Mouse (Mus musculus) heart, embryonic 12.5 days (tissue): ENCODE data around the gene Pcsk5. TPM values are rescaled to one million over a fixed set of nuclear protein-coding genes. Genes with fewer than 3 reads are reported as not detected.

Source experiments
- ATAC-seq: fragments of 200-750 bp; cut with Nextera tagmentation; 2 replicates; pipeline ENCODE4 v1.8.0; 2017; ENCODE audit warnings: moderate TSS enrichment, moderate library complexity; ENCODE audit not compliant: insufficient number of reproducible peaks, low FRiP score
- H3K27ac ChIP-seq: fragments of 300-500 bp; sonication (generic); 2 replicates; pipeline ENCODE4 v1.5.1; 2016; ENCODE audit warnings: mild to moderate bottlenecking, moderate library complexity; ENCODE audit not compliant: poor library complexity, severe bottlenecking
- H3K27me3 ChIP-seq: fragments of 300-500 bp; sonication (generic); replicated peaks from 2 replicates; pipeline ENCODE4 v1.6.1; 2016; ENCODE audit warnings: mild to moderate bottlenecking, moderate library complexity
- H3K36me3 ChIP-seq: fragments of 300-500 bp; sonication (generic); 2 replicates; pipeline ENCODE4 v1.6.1; 2016; ENCODE audit warnings: mild to moderate bottlenecking, moderate library complexity
- H3K4me1 ChIP-seq: fragments of 300-500 bp; sonication (generic); replicated peaks from 2 replicates; pipeline ENCODE4 v1.6.1; 2016; ENCODE audit warnings: mild to moderate bottlenecking
- H3K4me2 ChIP-seq: fragments of 300-500 bp; sonication (generic); 2 replicates; pipeline ENCODE4 v1.6.1; 2016; ENCODE audit warnings: mild to moderate bottlenecking, moderate library complexity
- H3K4me3 ChIP-seq: fragments of 300-500 bp; sonication (generic); 2 replicates; pipeline ENCODE4 v1.5.1; 2016; ENCODE audit warnings: mild to moderate bottlenecking
- H3K9ac ChIP-seq: fragments of 300-500 bp; sonication (generic); 2 replicates; pipeline ENCODE4 v1.6.1; 2016; ENCODE audit warnings: mild to moderate bottlenecking, moderate library complexity
- H3K9me3 ChIP-seq: fragments of 300-500 bp; sonication (generic); replicated peaks from 2 replicates; pipeline ENCODE4 v1.6.1; 2016; ENCODE audit warnings: mild to moderate bottlenecking, moderate library complexity
- WGBS: fragments of 180-500 bp; shearing (Covaris S2); methylation state at CpG from one replicate; pipeline ENCODE4 v1.1.7; 2016; 5-methylcytosine and 5-hydroxymethylcytosine counted together
- polyA plus RNA-seq: library from polyadenylated mRNA; unstranded; fragments of >200 nt; fragmentation: Nextera tagmentation; extraction: Ambion mirVana; gene quantifications from 2 replicates; pipeline ENCODE4 v1.2.1, GENCODE M21; 2016

Gene Pcsk5
- polyA plus RNA-seq, 1 experiment from 2014 or later, result 24.6 TPM

GRCm38 (mm10) chr19:17412915-17413459 lies 424.4 kb downstream of the Pcsk5 start:
- Histone ChIP-seq H3K4me1 (no peaks in the 10 kb centered on the region), H3K27ac (no peak overlapping the region), H3K4me3 (no peak overlapping the region), H3K9me3 (no peaks in the 10 kb centered on the region), H3K27me3 (no peaks in the 10 kb centered on the region), H3K9ac (no peak overlapping the region), H3K4me2 (no peak overlapping the region), H3K36me3 (no peaks in the 10 kb centered on the region)
- whole genome bisulfite sequencing, result 54% methylated on average over 4 of the region's 4 CpGs
- no peak for ATAC-seq

GRCm38 (mm10) chr19:17410465-17411065 lies 426.9 kb downstream of the Pcsk5 start:
- no peak for ATAC-seq
- Histone ChIP-seq H3K9ac (no peak overlapping the region), H3K27me3 (no peaks in the 10 kb centered on the region), H3K4me2 (no peak overlapping the region), H3K36me3 (no peaks in the 10 kb centered on the region), H3K27ac (no peak overlapping the region), H3K4me1 (no peaks in the 10 kb centered on the region), H3K9me3 (peaks cover 9% of the 10 kb centered on the region), H3K4me3 (no peak overlapping the region)
- WGBS, result 74% methylated on average over 5 of the region's 5 CpGs

GRCm38 (mm10) chr19:17409351-17409750 lies 428.1 kb downstream of the Pcsk5 start:
- 54% methylated on average over 3 of the region's 3 CpGs for WGBS
- Histone ChIP-seq H3K4me1 (no peaks in the 10 kb centered on the region), H3K9me3 (peaks cover 9% of the 10 kb centered on the region), H3K9ac (no peak overlapping the region), H3K4me2 (no peak overlapping the region), H3K36me3 (no peaks in the 10 kb centered on the region), H3K27me3 (no peaks in the 10 kb centered on the region), H3K4me3 (no peak overlapping the region), H3K27ac (no peak overlapping the region)
- no peak for ATAC-seq

GRCm38 (mm10) chr19:17408591-17408990 lies 428.8 kb downstream of the Pcsk5 start:
- Histone ChIP-seq H3K27ac (no peak overlapping the region), H3K9me3 (peaks cover 13% of the 10 kb centered on the region), H3K4me3 (no peak overlapping the region), H3K4me2 (no peak overlapping the region), H3K27me3 (no peaks in the 10 kb centered on the region), H3K4me1 (no peaks in the 10 kb centered on the region), H3K9ac (no peak overlapping the region), H3K36me3 (no peaks in the 10 kb centered on the region)
- no peak for ATAC-seq

GRCm38 (mm10) chr19:17406823-17407222 lies 430.6 kb downstream of the Pcsk5 start:
- ATAC-seq, result peak; percentile 85

GRCm38 (mm10) chr19:17403175-17403574 lies 434.3 kb downstream of the Pcsk5 start:
- peaks cover 13% of the 10 kb centered on the region for H3K9me3 ChIP-seq
- no peak overlapping the region for H3K27ac ChIP-seq
- no peak overlapping the region for H3K4me2 ChIP-seq
- ATAC-seq, result no peak
- no peaks in the 10 kb centered on the region for H3K27me3 ChIP-seq
- H3K9ac ChIP-seq, result no peak overlapping the region
- no peak overlapping the region for H3K4me3 ChIP-seq
- 82% methylated on average over 4 of the region's 4 CpGs for WGBS
- H3K4me1 ChIP-seq, result no peaks in the 10 kb centered on the region
- H3K36me3 ChIP-seq, result peaks cover 30% of the 10 kb centered on the region

More at GRCm38 (mm10) chr19:17406823-17407222, 430.6 kb downstream of the Pcsk5 start:
- Histone ChIP-seq H3K9ac (no peak overlapping the region), H3K4me3 (no peak overlapping the region), H3K4me2 (no peak overlapping the region), H3K27ac (no peak overlapping the region), H3K4me1 (no peaks in the 10 kb centered on the region), H3K27me3 (no peaks in the 10 kb centered on the region), H3K36me3 (peaks cover under 1% of the 10 kb centered on the region; the same call in 1 of the 2 replicates), H3K9me3 (peaks cover 13% of the 10 kb centered on the region)
- whole genome bisulfite sequencing, result 76% methylated on average over 5 of the region's 5 CpGs

GRCm38 (mm10) chr19:17400571-17400970 lies 436.9 kb downstream of the Pcsk5 start:
- Histone ChIP-seq H3K4me2 (no peak overlapping the region), H3K27me3 (no peaks in the 10 kb centered on the region), H3K27ac (no peak overlapping the region), H3K9me3 (0 out of 2 replicates have a peak, but pooled peaks cover 4% of the 10 kb centered on the region), H3K9ac (no peak overlapping the region), H3K36me3 (peaks cover 42% of the 10 kb centered on the region), H3K4me3 (no peak overlapping the region), H3K4me1 (0 out of 2 replicates have a peak, but pooled peaks cover 5% of the 10 kb centered on the region)
- WGBS, result 63% methylated on average over 4 of the region's 4 CpGs
- ATAC-seq, result no peak

- Histone ChIP-seq H3K9me3 (0 out of 2 replicates have a peak, but pooled peaks cover 4% of the 10 kb centered on the region), H3K4me2 (no peak overlapping the region), H3K27me3 (no peaks in the 10 kb centered on the region), H3K9ac (no peak overlapping the region), H3K4me3 (no peak overlapping the region), H3K4me1 (peaks cover 10% of the 10 kb centered on the region), H3K36me3 (peaks cover 42% of the 10 kb centered on the region), H3K27ac (no peak overlapping the region)
- WGBS, result 81% methylated on average over 4 of the region's 4 CpGs
- no peak for ATAC-seq
Measured at GRCm38 (mm10) chr19:17399965-17400364, 437.5 kb downstream of the Pcsk5 start.

GRCm38 (mm10) chr19:17397922-17398321 lies 439.5 kb downstream of the Pcsk5 start:
- no peaks in the 10 kb centered on the region for H3K27me3 ChIP-seq
- H3K27ac ChIP-seq, result no peak overlapping the region
- no peak for ATAC-seq
- 75% methylated on average over 5 of the region's 5 CpGs for WGBS
- H3K9me3 ChIP-seq, result no peaks in the 10 kb centered on the region
- no peak overlapping the region for H3K9ac ChIP-seq
- no peak overlapping the region for H3K4me3 ChIP-seq
- H3K4me2 ChIP-seq, result no peak overlapping the region
- peaks cover 16% of the 10 kb centered on the region for H3K4me1 ChIP-seq
- H3K36me3 ChIP-seq, result peaks cover 42% of the 10 kb centered on the region

- peaks cover 16% of the 10 kb centered on the region for H3K4me1 ChIP-seq
- no peaks in the 10 kb centered on the region for H3K27me3 ChIP-seq
- H3K4me2 ChIP-seq, result no peak overlapping the region; the same call in 1 of the 2 replicates
- no peak for ATAC-seq
- peaks cover 41% of the 10 kb centered on the region for H3K36me3 ChIP-seq
- H3K27ac ChIP-seq, result 0 out of 2 replicates have a peak overlapping the region, but pooled peaks have one; percentile 25
- H3K9me3 ChIP-seq, result no peaks in the 10 kb centered on the region
- H3K4me3 ChIP-seq, result no peak overlapping the region
- H3K9ac ChIP-seq, result no peak overlapping the region
- 63% methylated on average over 4 of the region's 4 CpGs for WGBS
Measured at GRCm38 (mm10) chr19:17396802-17397201, 440.6 kb downstream of the Pcsk5 start.

- peak; percentile 97 for ATAC-seq
- Histone ChIP-seq H3K27ac (peak within 1 kb of the TSS; percentile 87), H3K4me1 (peaks cover 16% of the 10 kb centered on the region), H3K4me3 (peak within 1 kb of the TSS; percentile 97), H3K9me3 (no peaks in the 10 kb centered on the region), H3K27me3 (no peaks in the 10 kb centered on the region), H3K4me2 (peak within 1 kb of the TSS; percentile 73), H3K36me3 (peaks cover 21% of the 10 kb centered on the region), H3K9ac (peak within 1 kb of the TSS; percentile 97)
- WGBS, result under 1% methylated on average over 79 of the region's 83 CpGs
Measured at GRCm38 (mm10) chr19:17393841-17394591, 443.4 kb downstream of the Pcsk5 start, which contains the start of gene Rfk. Gene Rfk (plus strand): TSS chr19:17394043.
